Mouse (Mus musculus) kidney, adult 2 months (tissue): ENCODE data around the gene Commd8.

Source experiments
- CTCF ChIP-seq: fragments of 200-500 bp; conservative IDR thresholded peaks from 2 replicates; pipeline ENCODE4 v1.5.1; 2011; ENCODE audit warnings: low read depth, mild to moderate bottlenecking, control low read depth, low read length, moderate library complexity, mixed read lengths; ENCODE audit not compliant: insufficient read depth, insufficient read length
- POLR2A ChIP-seq: fragments of 200-500 bp; IDR thresholded peaks from one replicate; pipeline ENCODE4 v1.6.1; 2011; ENCODE audit warnings: low read depth, low read length, control low read depth

DNA sequence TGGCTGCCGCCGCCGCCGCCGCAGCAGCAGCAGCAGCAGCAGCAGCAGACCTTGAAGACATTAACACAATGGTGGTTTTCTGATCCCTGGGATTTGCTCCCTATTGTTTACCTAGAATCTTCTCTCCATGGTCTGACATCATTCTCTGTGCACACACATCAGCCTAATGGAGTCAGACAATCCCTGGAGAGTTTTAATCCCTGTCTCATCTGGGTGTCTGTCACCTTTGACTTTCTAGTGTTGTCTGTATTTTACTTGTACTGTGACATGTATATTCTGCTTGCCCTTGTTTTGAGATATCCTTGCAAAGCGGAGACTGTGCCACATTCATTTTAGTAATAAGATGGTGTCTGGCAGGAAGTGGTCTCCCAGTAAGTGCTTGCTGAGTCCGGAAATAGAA, 7.5 kb upstream of the Commd8 start:
- TF ChIP-seq POLR2A, result no peak
- TF ChIP-seq CTCF, result no peak
